Mouse (Mus musculus) cortical plate, adult 2 months (tissue): ENCODE data around the gene Gm10803. TPM values are rescaled to one million over a fixed set of nuclear protein-coding genes. Genes with fewer than 3 reads are reported as not detected.

Experiments used
- H3K27ac ChIP-seq: fragments of 200-500 bp; 2 replicates; pipeline ENCODE4 v1.5.1; 2012; ENCODE audit warnings: low read length, control low read depth, inconsistent platforms; ENCODE audit not compliant: insufficient read depth
- H3K4me1 ChIP-seq: fragments of 200-500 bp; 2 replicates; pipeline ENCODE4 v1.6.1; 2011; ENCODE audit warnings: low read length; ENCODE audit not compliant: control insufficient read depth, insufficient read depth
- H3K4me3 ChIP-seq: fragments of 200-500 bp; 2 replicates; pipeline ENCODE4 v1.5.1; 2011; ENCODE audit warnings: mild to moderate bottlenecking, low read length, control low read depth; ENCODE audit not compliant: insufficient read depth
- CTCF ChIP-seq: fragments of 200-500 bp; IDR thresholded peaks from 2 replicates; pipeline ENCODE4 v1.5.1; 2011; ENCODE audit warnings: mild to moderate bottlenecking, control low read depth, low read length; ENCODE audit not compliant: insufficient read depth; ENCODE audit errors: extremely low read depth
- POLR2A ChIP-seq: fragments of 200-500 bp; IDR thresholded peaks from 2 replicates; pipeline ENCODE4 v1.6.1; 2011; ENCODE audit warnings: mild to moderate bottlenecking, low read length, control low read depth; ENCODE audit not compliant: insufficient read depth; ENCODE audit errors: extremely low read depth
- polyA plus RNA-seq: library from polyadenylated mRNA; depleted of rRNA; stranded (reverse); fragments of >200 nt; gene quantifications from 2 replicates; pipeline ENCODE4 v1.2.3, GENCODE M21; 2012

Gm10803 gene
- polyA plus RNA-seq, 1 experiment, result not detected

DNA sequence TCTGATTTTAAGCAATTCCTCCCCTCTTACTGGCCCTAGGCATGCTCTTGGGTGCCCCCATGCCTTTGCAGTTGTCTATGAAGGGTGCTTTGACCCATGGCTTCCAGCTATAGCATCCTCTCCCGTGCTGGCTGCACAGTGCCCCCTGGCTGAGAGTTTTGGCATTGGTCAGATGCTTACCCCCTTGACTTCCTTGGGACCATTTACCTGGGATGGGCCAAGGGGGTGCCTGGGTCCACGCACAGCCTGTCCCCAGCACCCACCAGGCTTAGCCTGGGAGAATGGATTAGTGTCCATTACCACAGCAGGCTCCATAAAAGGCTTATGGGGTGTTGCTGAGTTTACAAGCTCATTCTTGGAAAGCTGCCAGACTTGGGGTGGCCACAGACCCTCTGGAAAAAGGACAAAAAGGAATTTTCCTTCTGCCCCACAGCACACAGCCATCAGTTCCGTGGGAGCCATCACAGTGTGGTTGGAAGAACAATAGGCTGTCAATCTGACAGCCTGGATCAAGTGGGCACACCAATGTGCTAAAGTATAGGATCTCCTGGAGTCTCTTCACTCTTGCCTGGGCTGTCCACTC is 22.9 kb upstream of the Gm10803 start:
- Histone ChIP-seq H3K27ac (no peak overlapping the region), H3K4me3 (no peak overlapping the region), H3K4me1 (no peaks in the 10 kb centered on the region)
- TF ChIP-seq POLR2A, result no peak
- TF ChIP-seq CTCF, result no peak

- Histone ChIP-seq H3K4me3 (no peak overlapping the region), H3K27ac (no peak overlapping the region), H3K4me1 (no peaks in the 10 kb centered on the region)
- TF ChIP-seq CTCF (no peak), POLR2A (no peak)
Measured at GRCm38 (mm10) chr2:93538140-93538539, 22.2 kb upstream of the Gm10803 start.

DNA sequence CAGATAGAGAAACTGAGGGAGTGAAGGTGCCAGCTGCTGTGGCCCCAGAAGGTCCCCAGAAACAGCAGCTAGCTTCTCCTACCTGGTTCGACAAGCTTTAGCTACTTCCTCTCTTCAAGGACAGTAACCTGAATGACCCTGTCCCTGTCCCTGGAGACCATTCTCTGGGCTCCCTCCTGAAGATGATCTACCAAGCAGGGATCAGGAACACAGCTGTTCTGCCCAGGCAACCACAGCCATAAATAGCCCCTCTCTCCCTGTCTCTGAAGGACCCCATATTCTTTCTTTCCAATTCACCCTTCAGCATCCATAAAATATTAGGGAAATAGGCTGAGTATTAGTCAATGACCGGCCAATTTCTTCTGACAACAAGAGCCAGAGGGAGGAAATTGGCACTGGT is 18.6 kb upstream of the Gm10803 start:
- TF ChIP-seq CTCF (no peak), POLR2A (no peak)
- no peak overlapping the region for H3K27ac ChIP-seq
- H3K4me3 ChIP-seq, result no peak overlapping the region
- H3K4me1 ChIP-seq, result no peaks in the 10 kb centered on the region

- TF ChIP-seq POLR2A (no peak), CTCF (no peak)
- Histone ChIP-seq H3K27ac (no peak overlapping the region), H3K4me3 (no peak overlapping the region), H3K4me1 (0 out of 2 replicates have a peak, but pooled peaks cover 1% of the 10 kb centered on the region)
Measured at GRCm38 (mm10) chr2:93552676-93553521, 7.5 kb upstream of the Gm10803 start.

DNA sequence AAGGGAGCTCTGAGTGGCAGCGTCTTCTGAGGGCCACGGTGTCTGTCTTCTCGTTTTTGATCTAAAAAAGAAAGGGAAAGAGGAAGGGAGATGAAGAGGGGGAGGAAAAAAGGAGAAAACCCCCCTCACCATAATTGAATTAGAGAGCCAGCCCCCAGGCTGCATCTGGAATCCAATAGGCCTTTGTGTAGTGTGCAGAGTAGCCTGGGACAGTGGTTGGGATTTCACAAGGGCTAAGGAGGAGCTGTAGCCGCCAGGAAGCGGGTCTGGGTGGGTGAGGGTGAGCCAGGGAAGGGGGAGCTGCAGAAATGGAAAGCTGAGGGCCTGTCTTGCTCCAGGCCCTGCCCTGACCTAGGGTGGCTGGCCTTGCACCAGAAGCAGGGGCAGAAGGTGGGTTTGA is 6.5 kb upstream of the Gm10803 start:
- TF ChIP-seq CTCF, result no peak
- no peak for TF ChIP-seq POLR2A
- H3K4me1 ChIP-seq, result 0 out of 2 replicates have a peak, but pooled peaks cover 1% of the 10 kb centered on the region
- H3K4me3 ChIP-seq, result no peak overlapping the region
- H3K27ac ChIP-seq, result no peak overlapping the region

DNA sequence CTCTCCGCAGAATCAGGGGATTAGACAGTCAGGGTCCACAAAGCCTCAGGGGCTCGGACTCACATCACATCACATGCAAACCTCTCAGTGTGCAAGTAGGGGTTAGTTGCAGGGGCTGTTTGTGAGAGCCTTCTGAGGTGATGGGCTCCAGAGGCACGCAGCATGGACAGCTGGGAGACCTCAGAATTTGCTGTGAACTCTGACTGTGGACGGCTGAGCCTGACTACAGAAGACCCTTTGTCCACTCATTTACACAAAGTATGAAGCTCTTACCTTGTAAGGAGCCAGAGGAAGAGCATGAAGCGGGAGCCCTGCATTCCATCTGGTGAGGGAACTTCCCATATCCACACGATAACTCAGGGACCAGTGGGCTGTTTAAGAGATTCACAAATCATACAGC is 5.3 kb downstream of the Gm10803 start:
- Histone ChIP-seq H3K27ac (no peak overlapping the region), H3K4me1 (no peaks in the 10 kb centered on the region), H3K4me3 (no peak overlapping the region)
- TF ChIP-seq CTCF (no peak), POLR2A (no peak)

- TF ChIP-seq POLR2A, result no peak
- TF ChIP-seq CTCF, result no peak
- Histone ChIP-seq H3K4me3 (no peak overlapping the region), H3K4me1 (no peaks in the 10 kb centered on the region), H3K27ac (no peak overlapping the region)
Measured at GRCm38 (mm10) chr2:93567675-93568074, 7.3 kb downstream of the Gm10803 start.

DNA sequence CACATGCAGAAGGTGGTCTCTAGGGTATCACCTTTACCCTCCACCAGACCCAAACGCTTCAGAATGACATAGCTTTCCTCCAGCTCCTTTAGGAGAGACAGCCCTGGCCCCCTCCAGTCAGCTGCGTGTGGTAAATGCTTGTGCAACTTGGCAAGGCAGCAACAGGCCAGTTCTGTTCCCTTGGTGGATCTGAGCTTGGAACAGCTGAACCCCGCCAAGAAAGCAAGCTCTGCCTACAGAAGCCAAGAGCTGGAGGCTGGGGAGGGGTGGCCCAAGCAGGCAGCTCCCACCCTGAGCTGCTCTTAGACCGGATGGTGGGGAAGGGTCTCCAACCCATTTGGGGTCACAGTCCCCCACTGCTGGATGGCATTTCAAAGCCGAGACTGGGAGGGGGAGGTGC is 12.2 kb downstream of the Gm10803 start:
- TF ChIP-seq POLR2A, result no peak
- TF ChIP-seq CTCF, result no peak
- Histone ChIP-seq H3K4me1 (no peaks in the 10 kb centered on the region), H3K4me3 (no peak overlapping the region), H3K27ac (no peak overlapping the region)

GRCm38 (mm10) chr2:93581271-93581670 is 20.9 kb downstream of the Gm10803 start:
- Histone ChIP-seq H3K27ac (no peak overlapping the region), H3K4me1 (no peaks in the 10 kb centered on the region), H3K4me3 (no peak overlapping the region)
- TF ChIP-seq POLR2A (no peak), CTCF (no peak)

GRCm38 (mm10) chr2:93585821-93586220 is 25.5 kb downstream of the Gm10803 start:
- no peak for TF ChIP-seq POLR2A
- TF ChIP-seq CTCF, result no peak
- H3K4me1 ChIP-seq, result no peaks in the 10 kb centered on the region
- H3K4me3 ChIP-seq, result no peak overlapping the region
- H3K27ac ChIP-seq, result no peak overlapping the region
